ENCODE assay signal across 10 mouse cellular contexts in genomic region chr9:57146451-57147066, GRCm38 (mm10). TPM values are rescaled to one million over a fixed set of nuclear protein-coding genes. Genes with fewer than 3 reads are reported as not detected.
DNase-seq lines count a peak whose midpoint lies in the region; ATAC-seq and TF ChIP-seq lines count a peak whose summit lies in the region.
"Had no signal": no experiment of that assay in that cellular context is flagged by ENCODE, and none has a peak within 500 bp of the region (broad histone marks: within the 10 kb centered on the region; RNA-seq: fewer than 3 reads in every experiment).

No protein-coding gene starts in this region.

- TF ChIP-seq CTCF in intestine, postnatal 0 days (IDR thresholded peaks at IDR 0.05; ENCODE audit: low read depth): no peak
- no peak for TF ChIP-seq CTCF in hindbrain, postnatal 0 days (IDR thresholded peaks at IDR 0.05; ENCODE audit: low read depth)

- no peak overlapping the region for H3K9ac ChIP-seq in intestine, postnatal 0 days (ENCODE audit: low read depth, low read length)
- H3K9ac ChIP-seq in intestine, embryonic 16.5 days (ENCODE audit: low read depth, low read length): no peak overlapping the region
- H3K9ac ChIP-seq in hindbrain, postnatal 0 days (replicated peaks; ENCODE audit: low read length): peak overlapping the region; percentile 74; the same call in 1 of the 2 replicates
- H3K9ac ChIP-seq in stomach, embryonic 15.5 days: no peak overlapping the region

- no peak overlapping the region for H3K4me3 ChIP-seq in intestine, postnatal 0 days (ENCODE audit: low read depth, low read length)
- no peak overlapping the region for H3K4me3 ChIP-seq in intestine, embryonic 16.5 days (ENCODE audit: low read length)
- no peak overlapping the region for H3K4me3 ChIP-seq in hindbrain, postnatal 0 days (ENCODE audit: low read length)
- no peak overlapping the region for H3K4me3 ChIP-seq in stomach, embryonic 15.5 days (replicated peaks)

- peaks cover 12% of the 10 kb centered on the region for H3K36me3 ChIP-seq in intestine, postnatal 0 days (ENCODE audit: control insufficient read depth, insufficient read depth)
- peaks cover 3% of the 10 kb centered on the region; the same call in 1 of the 2 replicates for H3K36me3 ChIP-seq in intestine, embryonic 16.5 days (ENCODE audit: control insufficient read depth, insufficient read depth, low read length)
- no peaks in the 10 kb centered on the region for H3K36me3 ChIP-seq in hindbrain, postnatal 0 days (ENCODE audit: insufficient read depth, low read length)
- peaks cover 8% of the 10 kb centered on the region; the same call in 1 of the 2 replicates for H3K36me3 ChIP-seq in stomach, embryonic 15.5 days

- no peaks in the 10 kb centered on the region for H3K9me3 ChIP-seq in intestine, postnatal 0 days (ENCODE audit: control insufficient read depth)
- no peaks in the 10 kb centered on the region for H3K9me3 ChIP-seq in intestine, embryonic 16.5 days (ENCODE audit: control insufficient read depth, low read length)
- no peaks in the 10 kb centered on the region for H3K9me3 ChIP-seq in hindbrain, postnatal 0 days (ENCODE audit: low read length)
- no peaks in the 10 kb centered on the region for H3K9me3 ChIP-seq in stomach, embryonic 15.5 days

- peak overlapping the region; percentile 85; the same call in 1 of the 2 replicates for H3K4me2 ChIP-seq in intestine, postnatal 0 days (replicated peaks; ENCODE audit: low read depth)
- no peak overlapping the region for H3K4me2 ChIP-seq in intestine, embryonic 16.5 days (ENCODE audit: low read depth, low read length)
- peak overlapping the region; percentile 87 for H3K4me2 ChIP-seq in hindbrain, postnatal 0 days (ENCODE audit: low read depth, low read length)
- 0 out of 2 replicates have a peak overlapping the region, but pooled peaks have one; percentile 71 for H3K4me2 ChIP-seq in stomach, embryonic 15.5 days

- no peak overlapping the region for H3K27ac ChIP-seq in intestine, postnatal 0 days (ENCODE audit: low read depth, low read length)
- H3K27ac ChIP-seq in intestine, embryonic 16.5 days (ENCODE audit: low read length): no peak overlapping the region
- H3K27ac ChIP-seq in hindbrain, postnatal 0 days: peak overlapping the region; percentile 90; the same call in 1 of the 2 replicates
- no peak overlapping the region for H3K27ac ChIP-seq in stomach, embryonic 15.5 days

- peaks cover 9% of the 10 kb centered on the region for H3K4me1 ChIP-seq in intestine, postnatal 0 days (replicated peaks; ENCODE audit: control insufficient read depth, insufficient read depth, low read length)
- H3K4me1 ChIP-seq in intestine, embryonic 16.5 days (ENCODE audit: control insufficient read depth, insufficient read depth, low read length): peaks cover 11% of the 10 kb centered on the region
- peaks cover 15% of the 10 kb centered on the region for H3K4me1 ChIP-seq in hindbrain, postnatal 0 days (ENCODE audit: insufficient read depth, low read length)
- 0 out of 2 replicates have a peak, but pooled peaks cover 10% of the 10 kb centered on the region for H3K4me1 ChIP-seq in stomach, embryonic 15.5 days

- H3K27me3 ChIP-seq in intestine, postnatal 0 days (replicated peaks; ENCODE audit: control insufficient read depth, insufficient read depth, low read length): no peaks in the 10 kb centered on the region
- no peaks in the 10 kb centered on the region for H3K27me3 ChIP-seq in intestine, embryonic 16.5 days (replicated peaks; ENCODE audit: control insufficient read depth, insufficient read depth, low read length)
- no peaks in the 10 kb centered on the region for H3K27me3 ChIP-seq in hindbrain, postnatal 0 days (ENCODE audit: insufficient read depth, low read length)
- H3K27me3 ChIP-seq in stomach, embryonic 15.5 days (replicated peaks): no peaks in the 10 kb centered on the region

- ATAC-seq in intestine, postnatal 0 days: no peak
- ATAC-seq in intestine, embryonic 16.5 days: no peak
- ATAC-seq in hindbrain, postnatal 0 days: no peak
- ATAC-seq in stomach, embryonic 15.5 days (ENCODE audit: insufficient read depth, low FRiP score, low read depth): no peak

- peak; percentile 46 for DNase-seq in testis, postnatal 10 days (ENCODE audit: low spot score)
- no peak for DNase-seq in testis, postnatal 14 days (ENCODE audit: low spot score)
- DNase-seq in hindbrain, postnatal 0 days (ENCODE audit: low spot score): no peak
- DNase-seq in urinary bladder, postnatal 10 days (ENCODE audit: low spot score): no peak
- no peak for DNase-seq in Muller cell, postnatal 12 days (ENCODE audit: inconsistent ontology term)
- DNase-seq: adrenal gland, adult 8-10 months; lung, postnatal 14 days had no signal

- 71% methylated on average over 17 of the region's 17 CpGs for WGBS in intestine, postnatal 0 days
- 83% methylated on average over 17 of the region's 17 CpGs for WGBS in intestine, embryonic 16.5 days
- WGBS in hindbrain, postnatal 0 days: 83% methylated on average over 17 of the region's 17 CpGs
- 84% methylated on average over 17 of the region's 17 CpGs for WGBS in stomach, embryonic 15.5 days

RNA-seq across cellular contexts. Expression of gene Neil1, which starts 1.5 kb away (rescaled TPM):
- polyA plus RNA-seq in intestine, postnatal 0 days (2015; fragmentation: Nextera tagmentation; extraction: Ambion mirVana): 4.2 and 5.2 TPM in 2 replicates
- 8.6 TPM in 2 replicates for polyA plus RNA-seq in intestine, embryonic 16.5 days (2015; fragmentation: Nextera tagmentation; extraction: Ambion mirVana)
- 7.3 and 7.7 TPM in 2 replicates for total RNA-seq in hindbrain, postnatal 0 days (2014; rRNA removed)
- 7.2 and 7.3 TPM in 2 replicates for polyA plus RNA-seq in hindbrain, postnatal 0 days (2015; fragmentation: Nextera tagmentation; extraction: Ambion mirVana)
- 7.3 and 7.9 TPM in 2 replicates for polyA plus RNA-seq in stomach, embryonic 15.5 days (2015; fragmentation: Nextera tagmentation; extraction: Ambion mirVana)

RNA-seq across cellular contexts. Expression of gene Commd4, which starts 11.6 kb away (rescaled TPM):
- 164 and 169 TPM in 2 replicates for polyA plus RNA-seq in intestine, postnatal 0 days (2015; fragmentation: Nextera tagmentation; extraction: Ambion mirVana)
- polyA plus RNA-seq in intestine, embryonic 16.5 days (2015; fragmentation: Nextera tagmentation; extraction: Ambion mirVana): 111 and 120 TPM in 2 replicates
- total RNA-seq in hindbrain, postnatal 0 days (2014; rRNA removed): 78.9 and 82.1 TPM in 2 replicates
- 170 TPM in 2 replicates for polyA plus RNA-seq in hindbrain, postnatal 0 days (2015; fragmentation: Nextera tagmentation; extraction: Ambion mirVana)
- polyA plus RNA-seq in stomach, embryonic 15.5 days (2015; fragmentation: Nextera tagmentation; extraction: Ambion mirVana): 87.0 and 90.3 TPM in 2 replicates

RNA-seq across cellular contexts. Expression of gene Man2c1, which starts 16.1 kb away (rescaled TPM):
- 24.3 and 24.6 TPM in 2 replicates for polyA plus RNA-seq in intestine, postnatal 0 days (2015; fragmentation: Nextera tagmentation; extraction: Ambion mirVana)
- polyA plus RNA-seq in intestine, embryonic 16.5 days (2015; fragmentation: Nextera tagmentation; extraction: Ambion mirVana): 45.4 and 52.7 TPM in 2 replicates
- total RNA-seq in hindbrain, postnatal 0 days (2014; rRNA removed): 168 and 171 TPM in 2 replicates
- polyA plus RNA-seq in hindbrain, postnatal 0 days (2015; fragmentation: Nextera tagmentation; extraction: Ambion mirVana): 70.8 and 75.5 TPM in 2 replicates
- polyA plus RNA-seq in stomach, embryonic 15.5 days (2015; fragmentation: Nextera tagmentation; extraction: Ambion mirVana): 63.1 and 71.1 TPM in 2 replicates
